Mouse (Mus musculus) C2C12 (cell line): Measurements from ENCODE around the gene Utp6.

Source experiments
- CTCF ChIP-seq: IDR thresholded peaks from one replicate; pipeline ENCODE4 v1.5.1; 2011; ENCODE audit not compliant: control insufficient read depth, insufficient read depth, insufficient read length
- MAX ChIP-seq: IDR thresholded peaks from one replicate; pipeline ENCODE4 v1.6.1; 2011; ENCODE audit warnings: mild to moderate bottlenecking, control low read depth

- TF ChIP-seq MAX (no peak), CTCF (no peak)
Observed at GRCm38 (mm10) chr11:79992592-79993355, 30.6 kb upstream of the Utp6 start, which contains the start of gene Suz12.
